Comparison of ENCODE assay signal across 8 mouse cellular contexts in the genomic region with DNA sequence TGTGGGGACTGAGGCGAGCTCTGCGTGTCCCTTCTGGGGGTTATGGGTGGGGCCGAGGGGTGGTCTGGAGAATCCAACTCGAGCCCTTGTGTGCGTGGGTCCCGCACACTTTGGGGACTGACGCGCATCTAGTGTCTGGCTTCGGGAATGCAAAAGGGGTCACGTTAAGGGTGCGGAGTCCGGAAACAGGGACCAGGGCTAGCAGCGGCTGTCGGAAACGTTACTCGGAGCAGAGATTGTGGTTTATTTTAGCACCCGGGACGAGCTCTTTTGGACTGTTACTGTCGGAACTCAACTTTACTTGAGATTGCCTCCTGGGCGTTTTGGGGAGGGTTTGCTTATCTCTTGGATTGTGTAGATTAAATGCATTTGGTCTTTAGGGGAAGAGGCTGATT. TPM values are rescaled to one million over a fixed set of nuclear protein-coding genes. Genes with fewer than 3 reads are reported as not detected.
DNase-seq lines count a peak whose midpoint lies in the region; ATAC-seq and TF ChIP-seq lines count a peak whose summit lies in the region.

No protein-coding gene starts in this region.

- no peak for TF ChIP-seq POLR2A in limb, embryonic 14.5 days (IDR thresholded peaks at IDR 0.05; ENCODE audit: borderline replicate concordance, extremely low read depth, insufficient read depth, insufficient read length)

- peak overlapping the region; percentile 76 for H3K9ac ChIP-seq in hindbrain, embryonic 11.5 days (ENCODE audit: low read depth, low read length)
- H3K9ac ChIP-seq in limb, embryonic 14.5 days (ENCODE audit: low read depth, low read length, severe bottlenecking), result peak overlapping the region; percentile 81
- H3K9ac ChIP-seq in midbrain, embryonic 13.5 days (replicated peaks), result peak overlapping the region; percentile 84

- under 1% methylated on average over 20 of the region's 20 CpGs for WGBS in hindbrain, embryonic 11.5 days
- under 1% methylated on average over 20 of the region's 20 CpGs for WGBS in limb, embryonic 14.5 days
- under 1% methylated on average over 20 of the region's 20 CpGs for WGBS in midbrain, embryonic 13.5 days

- ATAC-seq in G1E (ENCODE audit: extremely low read depth, insufficient number of reproducible peaks, low FRiP score, poor library complexity, severe bottlenecking), result no peak
- 0 out of 2 replicates have a peak, but pooled peaks have one; percentile 5 for ATAC-seq in erythroblast, adult 5-6 weeks (replicated peaks; ENCODE audit: low FRiP score, poor library complexity, severe bottlenecking)
- ATAC-seq in hindbrain, embryonic 11.5 days (ENCODE audit: low FRiP score), result no peak
- ATAC-seq in limb, embryonic 14.5 days (ENCODE audit: low FRiP score, low read depth), result no peak
- no peak for ATAC-seq in midbrain, embryonic 13.5 days

- peak; percentile 27 for DNase-seq in layer of hippocampus, adult 9-11 months
- no peak for DNase-seq in layer of hippocampus, adult 11-12 months (ENCODE audit: low spot score)
- DNase-seq in G1E (ENCODE audit: low spot score), result peak; percentile 4
- no peak for DNase-seq in hindbrain, embryonic 11.5 days (ENCODE audit: low spot score)
- peak; percentile 22 for DNase-seq in limb, embryonic 14.5 days (ENCODE audit: low spot score)
- DNase-seq in layer of hippocampus, postnatal 25 days (ENCODE audit: extremely low spot score in 1 of 2, low spot score in 1 of 2), result no peak

- H3K9me3 ChIP-seq in G1E (replicated peaks), result no peaks in the 10 kb centered on the region
- no peaks in the 10 kb centered on the region for H3K9me3 ChIP-seq in hindbrain, embryonic 11.5 days (ENCODE audit: control insufficient read depth, low read length)
- no peaks in the 10 kb centered on the region for H3K9me3 ChIP-seq in limb, embryonic 14.5 days (ENCODE audit: control insufficient read depth, low read length)
- no peaks in the 10 kb centered on the region for H3K9me3 ChIP-seq in midbrain, embryonic 13.5 days

- peak overlapping the region; percentile 91 for H3K27ac ChIP-seq in hindbrain, embryonic 11.5 days (ENCODE audit: low read depth, low read length)
- H3K27ac ChIP-seq in limb, embryonic 14.5 days (replicated peaks; ENCODE audit: low read depth, low read length), result peak overlapping the region; percentile 93
- H3K27ac ChIP-seq in midbrain, embryonic 13.5 days, result peak overlapping the region; percentile 93

- peaks cover 23% of the 10 kb centered on the region for H3K4me1 ChIP-seq in G1E (ENCODE audit: insufficient read depth, low read depth, low read length)
- peaks cover 2% of the 10 kb centered on the region; the same call in 1 of the 2 replicates for H3K4me1 ChIP-seq in hindbrain, embryonic 11.5 days (replicated peaks; ENCODE audit: control insufficient read depth, insufficient read depth, low read length)
- H3K4me1 ChIP-seq in limb, embryonic 14.5 days (ENCODE audit: control insufficient read depth, insufficient read depth, low read length), result peaks cover 9% of the 10 kb centered on the region
- H3K4me1 ChIP-seq in midbrain, embryonic 13.5 days (replicated peaks), result peaks cover 14% of the 10 kb centered on the region

- peak overlapping the region; percentile 69 for H3K4me2 ChIP-seq in hindbrain, embryonic 11.5 days (replicated peaks; ENCODE audit: low read depth, low read length)
- peak overlapping the region; percentile 60 for H3K4me2 ChIP-seq in limb, embryonic 14.5 days (replicated peaks; ENCODE audit: low read depth, low read length, severe bottlenecking)
- peak overlapping the region; percentile 76 for H3K4me2 ChIP-seq in midbrain, embryonic 13.5 days (replicated peaks)

- H3K36me3 ChIP-seq in G1E (replicated peaks), result no peaks in the 10 kb centered on the region
- no peaks in the 10 kb centered on the region for H3K36me3 ChIP-seq in hindbrain, embryonic 11.5 days (ENCODE audit: control insufficient read depth, insufficient read depth, low read length)
- no peaks in the 10 kb centered on the region for H3K36me3 ChIP-seq in limb, embryonic 14.5 days (ENCODE audit: control insufficient read depth, insufficient read depth, low read length)
- H3K36me3 ChIP-seq in midbrain, embryonic 13.5 days, result no peaks in the 10 kb centered on the region

- H3K4me3 ChIP-seq in G1E (ENCODE audit: low read depth, low read length), result peak overlapping the region; percentile 78
- peak overlapping the region; percentile 73 for H3K4me3 ChIP-seq in hindbrain, embryonic 11.5 days (ENCODE audit: low read depth, low read length)
- peak overlapping the region; percentile 83 for H3K4me3 ChIP-seq in limb, embryonic 14.5 days (replicated peaks; ENCODE audit: low read length)
- peak overlapping the region; percentile 82 for H3K4me3 ChIP-seq in midbrain, embryonic 13.5 days (replicated peaks)

- peaks cover 3% of the 10 kb centered on the region; the same call in 1 of the 2 replicates for H3K27me3 ChIP-seq in G1E (ENCODE audit: insufficient read depth, low read length)
- H3K27me3 ChIP-seq in hindbrain, embryonic 11.5 days (ENCODE audit: control insufficient read depth, insufficient read depth, low read length), result no peaks in the 10 kb centered on the region
- H3K27me3 ChIP-seq in limb, embryonic 14.5 days (ENCODE audit: control insufficient read depth, insufficient read depth, low read length), result no peaks in the 10 kb centered on the region
- H3K27me3 ChIP-seq in midbrain, embryonic 13.5 days, result no peaks in the 10 kb centered on the region

- TF ChIP-seq CTCF in G1E (IDR thresholded peaks at IDR 0.05; ENCODE audit: low read depth, low read length), result no peak

RNA-seq across cellular contexts. Expression of gene Map4, which starts 1.1 kb away (rescaled TPM):
- 46.8 and 47.5 TPM in 2 replicates for total RNA-seq in G1E (2014; fragmentation: Nextera tagmentation)
- total RNA-seq in G1E (2017), result 27.2 and 28.3 TPM in 2 replicates
- polyA plus RNA-seq in G1E (2012), result 64.3 and 69.3 TPM in 2 replicates
- 12.1 and 14.2 TPM in 2 replicates for total RNA-seq in erythroblast, adult 5-6 weeks (2015; ENCODE audit: low replicate concordance)
- 6.0 and 10.5 TPM in 2 replicates for total RNA-seq in erythroblast, adult 5-6 weeks (2017; ENCODE audit: low replicate concordance)
- 78.9 and 98.7 TPM in 2 replicates for polyA plus RNA-seq in hindbrain, embryonic 11.5 days (2014; fragmentation: Nextera tagmentation; extraction: Ambion mirVana)
- 161 and 220 TPM in 2 replicates for polyA plus RNA-seq in limb, embryonic 14.5 days (2012; rRNA removed)
- 76.1 and 76.6 TPM in 2 replicates for polyA plus RNA-seq in limb, embryonic 14.5 days (2014; fragmentation: Nextera tagmentation; extraction: Ambion mirVana)
- polyA plus RNA-seq in midbrain, embryonic 13.5 days (2015; fragmentation: Nextera tagmentation; extraction: Ambion mirVana), result 127 and 129 TPM in 2 replicates
- total RNA-seq in layer of hippocampus, postnatal 25 days (2021), result 100 to 1,000 TPM; 580 to 618 TPM

RNA-seq across cellular contexts. Expression of gene Cdc25a, which starts 57.0 kb away (rescaled TPM):
- 37.1 and 38.5 TPM in 2 replicates for total RNA-seq in G1E (2014; fragmentation: Nextera tagmentation)
- total RNA-seq in G1E (2017), result 44.0 and 46.4 TPM in 2 replicates
- 102 and 128 TPM in 2 replicates for polyA plus RNA-seq in G1E (2012)
- total RNA-seq in erythroblast, adult 5-6 weeks (2015; ENCODE audit: low replicate concordance), result 10.0 and 11.1 TPM in 2 replicates
- 13.5 and 15.8 TPM in 2 replicates for total RNA-seq in erythroblast, adult 5-6 weeks (2017; ENCODE audit: low replicate concordance)
- polyA plus RNA-seq in hindbrain, embryonic 11.5 days (2014; fragmentation: Nextera tagmentation; extraction: Ambion mirVana), result 24.6 and 33.5 TPM in 2 replicates
- polyA plus RNA-seq in limb, embryonic 14.5 days (2012; rRNA removed), result 24.8 and 26.1 TPM in 2 replicates
- 26.8 and 29.4 TPM in 2 replicates for polyA plus RNA-seq in limb, embryonic 14.5 days (2014; fragmentation: Nextera tagmentation; extraction: Ambion mirVana)
- polyA plus RNA-seq in midbrain, embryonic 13.5 days (2015; fragmentation: Nextera tagmentation; extraction: Ambion mirVana), result 20.2 and 23.1 TPM in 2 replicates
- 1 to 10 TPM; 4.3 to 5.6 TPM for total RNA-seq in layer of hippocampus, postnatal 25 days (2021)

Comparison
In these comparisons a context has a peak if more than half of its experiments do, and no peak if none do; other contexts are left out.
1. DNase-seq: peak in layer of hippocampus, adult 9-11 months (single experiment), G1E (single experiment) and limb, embryonic 14.5 days (single experiment); none in layer of hippocampus, adult 11-12 months (single experiment), hindbrain, embryonic 11.5 days (single experiment) and layer of hippocampus, postnatal 25 days (0 of 2).
2. Peak in every context shown above with its lines, with median percentiles within 50 percentile points of each other: H3K4me3 ChIP-seq, H3K27ac ChIP-seq, H3K4me2 ChIP-seq and H3K9ac ChIP-seq.